Mouse (Mus musculus) testis, adult 2 months (tissue): Measurements from ENCODE around the gene Slc22a23. TPM values are rescaled to one million over a fixed set of nuclear protein-coding genes. Genes with fewer than 3 reads are reported as not detected.

Experiments
- H3K27ac ChIP-seq: fragments of 200-500 bp; 2 replicates; pipeline ENCODE4 v1.5.1; 2012; ENCODE audit warnings: low read depth, low read length; ENCODE audit not compliant: control insufficient read depth, insufficient read depth
- H3K27me3 ChIP-seq: fragments of 200-500 bp; 2 replicates; pipeline ENCODE4 v1.6.1; 2012; ENCODE audit warnings: mild to moderate bottlenecking, low read length, moderate library complexity; ENCODE audit not compliant: control insufficient read depth, insufficient read depth
- H3K36me3 ChIP-seq: fragments of 200-500 bp; 2 replicates; pipeline ENCODE4 v1.6.1; 2012; ENCODE audit warnings: mild to moderate bottlenecking, low read length; ENCODE audit not compliant: control insufficient read depth, insufficient read depth
- H3K4me1 ChIP-seq: fragments of 200-500 bp; 2 replicates; pipeline ENCODE4 v1.6.1; 2012; ENCODE audit warnings: low read length; ENCODE audit not compliant: control insufficient read depth, insufficient read depth
- H3K4me3 ChIP-seq: fragments of 200-500 bp; 2 replicates; pipeline ENCODE4 v1.5.1; 2012; ENCODE audit warnings: low read depth, mild to moderate bottlenecking, low read length, moderate library complexity, mixed read lengths; ENCODE audit not compliant: control insufficient read depth
- CTCF ChIP-seq: fragments of 200-500 bp; IDR thresholded peaks from 2 replicates; pipeline ENCODE4 v1.5.1; 2012; ENCODE audit warnings: low read depth, mild to moderate bottlenecking, inconsistent platforms, low read length, moderate library complexity; ENCODE audit not compliant: control insufficient read depth, insufficient read depth, insufficient replicate concordance
- POLR2A ChIP-seq: fragments of 200-500 bp; IDR thresholded peaks from 2 replicates; pipeline ENCODE4 v1.6.1; 2012; ENCODE audit warnings: low read depth, mild to moderate bottlenecking, inconsistent platforms, low read length, moderate library complexity; ENCODE audit not compliant: control insufficient read depth
- polyA plus RNA-seq: library from polyadenylated mRNA; depleted of rRNA; stranded (reverse); fragments of >200 nt; gene quantifications from 2 replicates; pipeline ENCODE4 v1.2.3, GENCODE M21; 2012

Slc22a23 gene
- polyA plus RNA-seq, 1 experiment: 6.8 TPM

- H3K36me3 ChIP-seq: no peaks in the 10 kb centered on the region
- H3K27me3 ChIP-seq: no peaks in the 10 kb centered on the region
- H3K27ac ChIP-seq: no peak overlapping the region
- no peak overlapping the region for H3K4me3 ChIP-seq
- no peak for TF ChIP-seq CTCF
- no peak for TF ChIP-seq POLR2A
- no peaks in the 10 kb centered on the region for H3K4me1 ChIP-seq
Measured at GRCm38 (mm10) chr13:34264508-34264907, 80.5 kb downstream of the Slc22a23 start.

- no peaks in the 10 kb centered on the region for H3K36me3 ChIP-seq
- no peak for TF ChIP-seq POLR2A
- no peak for TF ChIP-seq CTCF
- H3K27me3 ChIP-seq: no peaks in the 10 kb centered on the region
- H3K4me1 ChIP-seq: no peaks in the 10 kb centered on the region
- no peak overlapping the region for H3K4me3 ChIP-seq
- no peak overlapping the region for H3K27ac ChIP-seq
Measured at GRCm38 (mm10) chr13:34258765-34259164, 86.2 kb downstream of the Slc22a23 start.

- TF ChIP-seq CTCF (no peak), POLR2A (no peak)
- H3K4me1 ChIP-seq: no peaks in the 10 kb centered on the region
Measured at GRCm38 (mm10) chr13:34257177-34257576, 87.8 kb downstream of the Slc22a23 start.

GRCm38 (mm10) chr13:34256676-34257075, 88.3 kb downstream of the Slc22a23 start:
- no peak overlapping the region for H3K4me3 ChIP-seq
- H3K4me1 ChIP-seq: no peaks in the 10 kb centered on the region
- H3K27me3 ChIP-seq: no peaks in the 10 kb centered on the region
- no peak for TF ChIP-seq POLR2A
- TF ChIP-seq CTCF: no peak
- no peak overlapping the region for H3K27ac ChIP-seq
- no peaks in the 10 kb centered on the region for H3K36me3 ChIP-seq

More at GRCm38 (mm10) chr13:34257177-34257576, 87.8 kb downstream of the Slc22a23 start:
- Histone ChIP-seq H3K36me3 (no peaks in the 10 kb centered on the region), H3K27ac (no peak overlapping the region), H3K27me3 (no peaks in the 10 kb centered on the region), H3K4me3 (no peak overlapping the region)

GRCm38 (mm10) chr13:34255297-34255696, 89.7 kb downstream of the Slc22a23 start:
- Histone ChIP-seq H3K4me1 (no peaks in the 10 kb centered on the region), H3K4me3 (no peak overlapping the region), H3K27me3 (no peaks in the 10 kb centered on the region), H3K36me3 (no peaks in the 10 kb centered on the region), H3K27ac (no peak overlapping the region)
- TF ChIP-seq POLR2A (no peak), CTCF (no peak)

- Histone ChIP-seq H3K27ac (no peak overlapping the region), H3K27me3 (no peaks in the 10 kb centered on the region)
- TF ChIP-seq POLR2A (no peak), CTCF (no peak)
Measured at GRCm38 (mm10) chr13:34254691-34255090, 90.3 kb downstream of the Slc22a23 start.

GRCm38 (mm10) chr13:34253736-34254135, 91.2 kb downstream of the Slc22a23 start:
- no peaks in the 10 kb centered on the region for H3K36me3 ChIP-seq
- no peaks in the 10 kb centered on the region for H3K27me3 ChIP-seq
- H3K4me3 ChIP-seq: no peak overlapping the region
- H3K27ac ChIP-seq: no peak overlapping the region
- H3K4me1 ChIP-seq: no peaks in the 10 kb centered on the region
- TF ChIP-seq POLR2A (no peak), CTCF (no peak)

More at GRCm38 (mm10) chr13:34254691-34255090, 90.3 kb downstream of the Slc22a23 start:
- Histone ChIP-seq H3K4me1 (no peaks in the 10 kb centered on the region), H3K36me3 (no peaks in the 10 kb centered on the region), H3K4me3 (no peak overlapping the region)
